Mouse (Mus musculus) left cerebral cortex, postnatal 10 days (tissue): ENCODE data around the gene Gp9. TPM values are rescaled to one million over a fixed set of nuclear protein-coding genes. Genes with fewer than 3 reads are reported as not detected.

Experiments used
- total RNA-seq, 2 experiments: library from RNA; stranded (reverse); gene quantifications; 2 replicates each; pipeline ENCODE4 v1.2.3; 2021

The Gp9 gene
- total RNA-seq, 2 experiments from 2014 or later: 0.41 to 0.55 TPM

Other genes with a start within 250 kb of the Gp9 start
- gene Arhgap25, start 244.8 kb upstream of the Gp9 start, total RNA-seq: 1 to 10 TPM; 6.1 to 6.4 TPM
- gene Prokr1, start 187.3 kb upstream of the Gp9 start, total RNA-seq: 1 to 10 TPM in 1 of 2 experiments, under 1 TPM in 1; 0.39 to 1.2 TPM
- gene Aplf, start 105.9 kb upstream of the Gp9 start, total RNA-seq: 10 to 100 TPM; 10.8 to 12.8 TPM
- gene Efcc1, start 47.2 kb upstream of the Gp9 start, total RNA-seq: 1 to 10 TPM; 3.5 to 4.2 TPM
- 10 to 100 TPM; 17.4 to 17.6 TPM for gene Rab43, start 34.1 kb downstream of the Gp9 start, total RNA-seq
- 1 to 10 TPM; 2.1 to 3.9 TPM for gene Gm45140, start 57.7 kb downstream of the Gp9 start, total RNA-seq
- 10 to 100 TPM; 29.3 to 31.7 TPM for gene Isy1, start 60.7 kb downstream of the Gp9 start, total RNA-seq
- gene Cnbp, start 73.0 kb downstream of the Gp9 start, total RNA-seq: 100 to 1,000 TPM; 255 TPM
- gene Copg1, start 109.7 kb downstream of the Gp9 start, total RNA-seq: 100 to 1,000 TPM; 183 to 198 TPM
- 10 to 100 TPM; 25.8 to 27.3 TPM for gene Hmces, start 135.9 kb downstream of the Gp9 start, total RNA-seq
- gene H1fx, start 203.6 kb downstream of the Gp9 start, total RNA-seq: 10 to 100 TPM; 70.6 to 73.5 TPM